In the genomic region with DNA sequence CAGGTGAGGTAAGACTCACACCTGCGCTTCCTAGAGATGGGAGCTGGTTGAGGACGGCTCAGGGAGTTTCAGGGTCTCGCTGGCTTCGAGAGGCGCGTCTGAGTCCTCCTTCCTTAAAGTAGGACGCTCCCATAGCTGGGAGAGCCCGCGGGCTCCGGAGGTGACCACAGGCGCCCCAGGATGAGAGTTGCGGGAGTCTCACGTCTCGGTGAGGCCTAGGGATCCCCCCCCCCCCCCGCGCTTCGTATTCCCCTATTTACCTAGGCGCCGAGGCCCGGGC, we compare ENCODE assay signal across 8 mouse cellular contexts. TPM values are rescaled to one million over a fixed set of nuclear protein-coding genes. Genes with fewer than 3 reads are reported as not detected.
DNase-seq lines count a peak whose midpoint lies in the region; ATAC-seq and TF ChIP-seq lines count a peak whose summit lies in the region.

No protein-coding gene starts in this region.

- H3K36me3 ChIP-seq in lung, embryonic 14.5 days (ENCODE audit: insufficient read depth) = no peaks in the 10 kb centered on the region
- H3K36me3 ChIP-seq in embryonic facial prominence, embryonic 15.5 days = no peaks in the 10 kb centered on the region
- no peaks in the 10 kb centered on the region for H3K36me3 ChIP-seq in intestine, embryonic 16.5 days (ENCODE audit: control insufficient read depth, insufficient read depth, low read length)
- H3K36me3 ChIP-seq in neural tube, embryonic 13.5 days = no peaks in the 10 kb centered on the region

- no peak for TF ChIP-seq CTCF in lung, embryonic 14.5 days (IDR thresholded peaks at IDR 0.05; ENCODE audit: low read depth)

- H3K4me3 ChIP-seq in lung, embryonic 14.5 days (ENCODE audit: low read depth, low read length) = peak overlapping the region; percentile 70
- peak overlapping the region; percentile 69 for H3K4me3 ChIP-seq in embryonic facial prominence, embryonic 15.5 days (replicated peaks)
- H3K4me3 ChIP-seq in intestine, embryonic 16.5 days (ENCODE audit: low read length) = peak overlapping the region; percentile 75
- H3K4me3 ChIP-seq in neural tube, embryonic 13.5 days = peak overlapping the region; percentile 57

- H3K4me2 ChIP-seq in lung, embryonic 14.5 days = peak overlapping the region; percentile 94
- H3K4me2 ChIP-seq in embryonic facial prominence, embryonic 15.5 days (replicated peaks) = peak overlapping the region; percentile 92
- H3K4me2 ChIP-seq in intestine, embryonic 16.5 days (ENCODE audit: low read depth, low read length) = peak overlapping the region; percentile 88
- peak overlapping the region; percentile 94 for H3K4me2 ChIP-seq in neural tube, embryonic 13.5 days

- H3K9me3 ChIP-seq in lung, embryonic 14.5 days (ENCODE audit: low read depth, low read length) = no peaks in the 10 kb centered on the region
- H3K9me3 ChIP-seq in embryonic facial prominence, embryonic 15.5 days (replicated peaks) = no peaks in the 10 kb centered on the region
- H3K9me3 ChIP-seq in intestine, embryonic 16.5 days (ENCODE audit: control insufficient read depth, low read length) = no peaks in the 10 kb centered on the region
- no peaks in the 10 kb centered on the region for H3K9me3 ChIP-seq in neural tube, embryonic 13.5 days

- peaks cover 6% of the 10 kb centered on the region; the same call in 1 of the 2 replicates for H3K27me3 ChIP-seq in lung, embryonic 14.5 days (ENCODE audit: insufficient read depth, low read length)
- H3K27me3 ChIP-seq in embryonic facial prominence, embryonic 15.5 days = no peaks in the 10 kb centered on the region
- H3K27me3 ChIP-seq in intestine, embryonic 16.5 days (replicated peaks; ENCODE audit: control insufficient read depth, insufficient read depth, low read length) = no peaks in the 10 kb centered on the region
- peaks cover 23% of the 10 kb centered on the region for H3K27me3 ChIP-seq in neural tube, embryonic 13.5 days

- no peak; the same call in 1 of the 2 replicates for ATAC-seq in lung, embryonic 14.5 days (ENCODE audit: insufficient read depth)
- 0 out of 2 replicates have a peak, but pooled peaks have one; percentile 2 for ATAC-seq in embryonic facial prominence, embryonic 15.5 days (ENCODE audit: insufficient number of reproducible peaks, low FRiP score, low TSS enrichment, low read depth)
- ATAC-seq in intestine, embryonic 16.5 days = no peak; the same call in 1 of the 2 replicates
- ATAC-seq in neural tube, embryonic 13.5 days (ENCODE audit: low read depth) = peak; percentile 3; the same call in 1 of the 2 replicates
- ATAC-seq in inflammation-experienced regulatory T-cells, adult 6 months = no peak

- peak overlapping the region; percentile 65 for H3K9ac ChIP-seq in lung, embryonic 14.5 days
- H3K9ac ChIP-seq in embryonic facial prominence, embryonic 15.5 days = peak overlapping the region; percentile 46
- H3K9ac ChIP-seq in intestine, embryonic 16.5 days (ENCODE audit: low read depth, low read length) = peak overlapping the region; percentile 83
- peak overlapping the region; percentile 77 for H3K9ac ChIP-seq in neural tube, embryonic 13.5 days

- 0% methylated on average over 19 of the region's 20 CpGs for WGBS in lung, embryonic 14.5 days
- under 1% methylated on average over 15 of the region's 20 CpGs for WGBS in embryonic facial prominence, embryonic 15.5 days
- 0% methylated on average over 14 of the region's 20 CpGs for WGBS in intestine, embryonic 16.5 days
- 1% methylated on average over 17 of the region's 20 CpGs for WGBS in neural tube, embryonic 13.5 days

- H3K27ac ChIP-seq in lung, embryonic 14.5 days (ENCODE audit: low read depth) = peak overlapping the region; percentile 63
- H3K27ac ChIP-seq in embryonic facial prominence, embryonic 15.5 days (replicated peaks) = peak overlapping the region; percentile 71
- peak overlapping the region; percentile 89 for H3K27ac ChIP-seq in intestine, embryonic 16.5 days (ENCODE audit: low read length)
- H3K27ac ChIP-seq in neural tube, embryonic 13.5 days (replicated peaks) = peak overlapping the region; percentile 63; the same call in 1 of the 2 replicates

- peaks cover 23% of the 10 kb centered on the region; the same call in 1 of the 2 replicates for H3K4me1 ChIP-seq in lung, embryonic 14.5 days (ENCODE audit: insufficient read depth)
- peaks cover 48% of the 10 kb centered on the region for H3K4me1 ChIP-seq in embryonic facial prominence, embryonic 15.5 days
- peaks cover 39% of the 10 kb centered on the region for H3K4me1 ChIP-seq in intestine, embryonic 16.5 days (ENCODE audit: control insufficient read depth, insufficient read depth, low read length)
- H3K4me1 ChIP-seq in neural tube, embryonic 13.5 days (replicated peaks) = peaks cover 48% of the 10 kb centered on the region

- DNase-seq in lung, embryonic 14.5 days = peak; percentile 33
- DNase-seq in lung, postnatal 4 days = no peak
- no peak for DNase-seq in ovary, postnatal 36 days (ENCODE audit: low spot score)
- no peak for DNase-seq in thymus, adult 18-20 months

RNA-seq across cellular contexts. Expression of a gene that starts 0.3 kb away (rescaled TPM):
- polyA plus RNA-seq in lung, embryonic 14.5 days (2014; fragmentation: Nextera tagmentation; extraction: Ambion mirVana) = 32.5 and 36.5 TPM in 2 replicates
- polyA plus RNA-seq in embryonic facial prominence, embryonic 15.5 days (2015; fragmentation: Nextera tagmentation; extraction: Ambion mirVana) = 31.0 and 31.1 TPM in 2 replicates
- 49.6 and 51.5 TPM in 2 replicates for polyA plus RNA-seq in intestine, embryonic 16.5 days (2015; fragmentation: Nextera tagmentation; extraction: Ambion mirVana)
- polyA plus RNA-seq in neural tube, embryonic 13.5 days (2015; fragmentation: Nextera tagmentation; extraction: Ambion mirVana) = 80.2 and 103 TPM in 2 replicates
- polyA plus RNA-seq in inflammation-experienced regulatory T-cells, adult 6 months (2017; shearing (Covaris generic)) = under 1 TPM; 0.35 to 0.50 (median 0.50) TPM

RNA-seq across cellular contexts. Expression of a gene that starts 18.6 kb away (rescaled TPM):
- polyA plus RNA-seq in lung, embryonic 14.5 days (2014; fragmentation: Nextera tagmentation; extraction: Ambion mirVana) = 162 and 169 TPM in 2 replicates
- polyA plus RNA-seq in embryonic facial prominence, embryonic 15.5 days (2015; fragmentation: Nextera tagmentation; extraction: Ambion mirVana) = 132 and 135 TPM in 2 replicates
- polyA plus RNA-seq in intestine, embryonic 16.5 days (2015; fragmentation: Nextera tagmentation; extraction: Ambion mirVana) = 117 and 133 TPM in 2 replicates
- polyA plus RNA-seq in neural tube, embryonic 13.5 days (2015; fragmentation: Nextera tagmentation; extraction: Ambion mirVana) = 116 and 125 TPM in 2 replicates
- 100 to 1,000 TPM in 2 of 3 experiments, 10 to 100 TPM in 1; 85.4 to 108 (median 104) TPM for polyA plus RNA-seq in inflammation-experienced regulatory T-cells, adult 6 months (2017; shearing (Covaris generic))

RNA-seq across cellular contexts. Expression of a gene that starts 37.7 kb away (rescaled TPM):
- 96.0 and 105 TPM in 2 replicates for polyA plus RNA-seq in lung, embryonic 14.5 days (2014; fragmentation: Nextera tagmentation; extraction: Ambion mirVana)
- 81.7 and 92.5 TPM in 2 replicates for polyA plus RNA-seq in embryonic facial prominence, embryonic 15.5 days (2015; fragmentation: Nextera tagmentation; extraction: Ambion mirVana)
- polyA plus RNA-seq in intestine, embryonic 16.5 days (2015; fragmentation: Nextera tagmentation; extraction: Ambion mirVana) = 79.1 and 90.1 TPM in 2 replicates
- 178 and 204 TPM in 2 replicates for polyA plus RNA-seq in neural tube, embryonic 13.5 days (2015; fragmentation: Nextera tagmentation; extraction: Ambion mirVana)
- 100 to 1,000 TPM; 107 to 149 (median 110) TPM for polyA plus RNA-seq in inflammation-experienced regulatory T-cells, adult 6 months (2017; shearing (Covaris generic))

RNA-seq across cellular contexts. Expression of a gene that starts 37.7 kb away (rescaled TPM):
- 58.3 and 61.0 TPM in 2 replicates for polyA plus RNA-seq in lung, embryonic 14.5 days (2014; fragmentation: Nextera tagmentation; extraction: Ambion mirVana)
- polyA plus RNA-seq in embryonic facial prominence, embryonic 15.5 days (2015; fragmentation: Nextera tagmentation; extraction: Ambion mirVana) = 78.0 and 80.7 TPM in 2 replicates
- polyA plus RNA-seq in intestine, embryonic 16.5 days (2015; fragmentation: Nextera tagmentation; extraction: Ambion mirVana) = 142 and 145 TPM in 2 replicates
- polyA plus RNA-seq in neural tube, embryonic 13.5 days (2015; fragmentation: Nextera tagmentation; extraction: Ambion mirVana) = 57.7 and 64.4 TPM in 2 replicates
- 10 to 100 TPM; 35.5 to 40.6 (median 37.5) TPM for polyA plus RNA-seq in inflammation-experienced regulatory T-cells, adult 6 months (2017; shearing (Covaris generic))

RNA-seq across cellular contexts. Expression of a gene that starts 42.1 kb away (rescaled TPM):
- polyA plus RNA-seq in lung, embryonic 14.5 days (2014; fragmentation: Nextera tagmentation; extraction: Ambion mirVana) = 29.9 and 34.1 TPM in 2 replicates
- 42.3 and 44.6 TPM in 2 replicates for polyA plus RNA-seq in embryonic facial prominence, embryonic 15.5 days (2015; fragmentation: Nextera tagmentation; extraction: Ambion mirVana)
- 10.9 and 11.5 TPM in 2 replicates for polyA plus RNA-seq in intestine, embryonic 16.5 days (2015; fragmentation: Nextera tagmentation; extraction: Ambion mirVana)
- 8.1 and 10.1 TPM in 2 replicates for polyA plus RNA-seq in neural tube, embryonic 13.5 days (2015; fragmentation: Nextera tagmentation; extraction: Ambion mirVana)
- 1 to 10 TPM in 1 of 3 experiments, under 1 TPM in 2; 0.24 to 1.0 (median 0.25) TPM for polyA plus RNA-seq in inflammation-experienced regulatory T-cells, adult 6 months (2017; shearing (Covaris generic))

Comparison
In these comparisons a context has a peak if more than half of its experiments do, and no peak if none do; other contexts are left out.
1. ATAC-seq: peak in embryonic facial prominence, embryonic 15.5 days (single experiment) and neural tube, embryonic 13.5 days (single experiment); none in lung, embryonic 14.5 days (single experiment), intestine, embryonic 16.5 days (single experiment) and inflammation-experienced regulatory T-cells, adult 6 months (single experiment).
2. RNA of a gene that starts 0.3 kb away (polyA plus RNA-seq): 80.2 to 103 TPM in neural tube, embryonic 13.5 days, 49.6 to 51.5 TPM in intestine, embryonic 16.5 days, 32.5 to 36.5 TPM in lung, embryonic 14.5 days and 31.0 to 31.1 TPM in embryonic facial prominence, embryonic 15.5 days; 0.35 to 0.50 TPM in inflammation-experienced regulatory T-cells, adult 6 months; every median in the first group is over 10 times any median in the second.
3. Peak in every context shown above with its lines, with median percentiles within 50 percentile points of each other: H3K27ac ChIP-seq, H3K4me2 ChIP-seq, H3K4me3 ChIP-seq and H3K9ac ChIP-seq.